Mouse (Mus musculus): ENCODE results near the gene Pnpla5. TPM values are rescaled to one million over a fixed set of nuclear protein-coding genes. Genes with fewer than 3 reads are reported as not detected.
"Not testable (repeated sequence)": the region's sequence is repeated elsewhere in the genome, so short reads cannot be mapped to it uniquely, and the experiment has no call there.

The Pnpla5 gene
- polyA plus RNA-seq, 1 experiment = not detected

DNA sequence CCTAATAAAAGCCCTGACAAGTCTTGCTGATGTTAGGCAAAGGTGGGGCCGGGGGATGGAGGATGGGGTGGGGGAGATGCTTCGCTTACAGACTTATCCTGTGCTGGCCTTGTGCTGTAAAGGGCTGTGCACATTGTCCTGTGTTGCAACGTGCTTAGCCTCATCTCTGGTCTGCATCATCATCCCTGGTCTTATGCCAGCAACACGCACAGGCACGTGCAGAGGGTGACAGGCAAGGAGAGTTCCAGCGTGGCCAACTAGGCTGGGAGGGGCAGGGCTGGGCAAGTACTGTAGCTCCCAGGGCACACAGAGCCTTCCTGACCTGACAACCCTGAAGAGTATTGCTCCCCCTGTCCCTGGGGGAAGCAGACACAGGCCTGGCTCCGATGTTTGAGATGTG, 1.9 kb downstream of the Pnpla5 start:
- Histone ChIP-seq H3K36me3 (replicated peaks; ENCODE audit: low read length) (no peaks in the 10 kb centered on the region), H3K27me3 (replicated peaks) (peaks cover 55% of the 10 kb centered on the region), H3K4me3 (replicated peaks) (peak overlapping the region; percentile 60), H3K9me3 (peaks cover 11% of the 10 kb centered on the region), H3K4me1 (peaks cover 5% of the 10 kb centered on the region)
- TF ChIP-seq GATA1 (IDR thresholded peaks at IDR 0.05; ENCODE audit: borderline replicate concordance, low read length) (no peak), FLI1 (IDR thresholded peaks at IDR 0.05; ENCODE audit: low read length) (no peak)

DNA sequence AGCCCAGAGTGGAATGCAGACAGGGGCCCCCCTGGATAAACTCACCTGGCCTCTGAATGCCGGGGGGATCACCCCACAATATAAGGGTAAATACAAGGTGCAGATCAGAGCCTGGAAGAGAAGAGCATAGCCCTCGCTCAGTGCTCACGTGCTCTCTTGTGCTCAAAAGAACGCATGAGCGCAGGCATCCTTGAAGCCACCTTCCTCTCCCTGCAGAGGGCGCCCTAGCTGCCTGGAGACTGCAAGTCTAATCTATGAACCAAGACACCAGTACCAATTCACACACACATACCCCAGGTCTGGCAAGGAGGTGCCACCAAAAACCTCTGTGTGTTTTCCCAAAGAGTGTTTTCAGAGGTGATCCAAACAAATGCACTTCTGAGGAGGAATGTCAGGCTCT, 2.4 kb downstream of the Pnpla5 start:
- no peaks in the 10 kb centered on the region for H3K36me3 ChIP-seq (replicated peaks; ENCODE audit: low read length)
- H3K27me3 ChIP-seq (replicated peaks) = peaks cover 55% of the 10 kb centered on the region
- H3K4me1 ChIP-seq = peaks cover 9% of the 10 kb centered on the region
- H3K9me3 ChIP-seq = peaks cover 11% of the 10 kb centered on the region
- H3K4me3 ChIP-seq (replicated peaks) = no peak overlapping the region
- TF ChIP-seq GATA1 (IDR thresholded peaks at IDR 0.05; ENCODE audit: borderline replicate concordance, low read length) = no peak
- TF ChIP-seq FLI1 (IDR thresholded peaks at IDR 0.05; ENCODE audit: low read length) = no peak

DNA sequence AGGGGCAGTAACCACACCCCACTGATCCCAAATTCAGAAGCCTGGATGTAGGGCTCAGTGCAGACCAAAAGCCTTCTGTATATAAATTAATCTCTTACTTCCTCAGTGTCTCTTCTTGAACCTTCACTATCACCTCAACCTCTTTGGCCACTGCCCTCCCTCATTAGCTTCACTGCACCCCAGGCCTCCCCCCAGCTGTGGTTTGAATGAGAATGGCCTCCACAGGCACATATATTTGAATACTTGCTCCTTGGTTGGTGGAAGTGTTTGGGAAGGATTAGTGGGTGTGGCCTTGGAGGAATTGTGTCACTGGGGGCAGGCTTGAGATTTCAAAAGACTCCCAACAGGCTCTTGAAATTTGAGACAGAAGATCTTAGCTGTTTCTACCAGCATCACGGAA, 6.5 kb downstream of the Pnpla5 start:
- no peak overlapping the region for H3K4me3 ChIP-seq (replicated peaks)
- H3K4me1 ChIP-seq = peaks cover 7% of the 10 kb centered on the region
- TF ChIP-seq GATA1 (IDR thresholded peaks at IDR 0.05; ENCODE audit: borderline replicate concordance, low read length) = no peak
- no peak for TF ChIP-seq FLI1 (IDR thresholded peaks at IDR 0.05; ENCODE audit: low read length)
- peaks cover 11% of the 10 kb centered on the region for H3K9me3 ChIP-seq
- H3K27me3 ChIP-seq (replicated peaks) = peaks cover 56% of the 10 kb centered on the region
- H3K36me3 ChIP-seq (replicated peaks; ENCODE audit: low read length) = no peaks in the 10 kb centered on the region

DNA sequence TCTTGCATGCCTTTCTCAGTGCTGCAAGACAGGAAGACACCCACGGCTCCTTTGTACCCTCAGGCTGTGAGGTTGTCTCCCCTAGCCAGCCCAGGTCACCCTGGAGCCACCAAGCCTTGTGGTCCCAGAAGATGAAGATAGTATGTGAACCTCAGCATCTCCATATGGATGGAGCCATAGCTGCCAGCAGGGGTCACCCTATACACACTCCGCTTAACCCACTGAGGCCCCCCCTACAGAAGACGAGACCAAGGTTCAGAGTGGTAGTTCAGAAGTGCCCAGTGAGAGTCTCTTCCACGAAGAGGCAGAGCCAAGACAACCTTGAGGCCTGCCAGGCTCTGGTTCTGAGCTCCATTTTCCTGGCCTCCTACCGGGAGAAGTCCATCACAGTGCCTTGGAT, 7.2 kb downstream of the Pnpla5 start:
- Histone ChIP-seq H3K9me3 (peaks cover 11% of the 10 kb centered on the region), H3K4me1 (peaks cover 7% of the 10 kb centered on the region), H3K27me3 (replicated peaks) (peaks cover 55% of the 10 kb centered on the region), H3K4me3 (replicated peaks) (no peak overlapping the region), H3K36me3 (replicated peaks; ENCODE audit: low read length) (no peaks in the 10 kb centered on the region)
- TF ChIP-seq FLI1 (IDR thresholded peaks at IDR 0.05; ENCODE audit: low read length) (no peak), GATA1 (IDR thresholded peaks at IDR 0.05; ENCODE audit: borderline replicate concordance, low read length) (no peak)

DNA sequence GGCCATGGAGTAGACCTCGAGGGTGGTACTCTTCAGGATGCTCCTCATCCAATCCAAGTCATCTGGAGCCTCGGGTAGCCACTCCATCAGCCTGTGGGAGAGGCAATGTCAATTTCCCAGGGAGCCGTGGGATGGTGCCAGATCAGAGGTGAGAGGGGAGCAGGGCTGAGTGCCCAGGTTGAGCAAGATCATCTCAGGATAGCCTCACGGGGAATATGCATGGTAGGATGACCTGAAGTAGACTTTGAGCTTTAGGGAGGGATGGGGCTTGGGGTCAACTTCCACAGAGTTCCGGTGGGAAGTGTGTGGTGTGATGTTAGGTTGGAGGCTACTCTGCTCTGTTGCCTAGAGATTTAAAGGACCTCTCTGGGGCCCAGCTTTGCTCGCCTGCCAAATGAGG, 9.1 kb downstream of the Pnpla5 start:
- TF ChIP-seq FLI1 (IDR thresholded peaks at IDR 0.05; ENCODE audit: low read length) = no peak
- no peak for TF ChIP-seq GATA1 (IDR thresholded peaks at IDR 0.05; ENCODE audit: borderline replicate concordance, low read length)
- no peak overlapping the region for H3K4me3 ChIP-seq (replicated peaks)
- peaks cover 7% of the 10 kb centered on the region for H3K4me1 ChIP-seq
- peaks cover 11% of the 10 kb centered on the region for H3K9me3 ChIP-seq
- H3K27me3 ChIP-seq (replicated peaks) = peaks cover 45% of the 10 kb centered on the region
- no peaks in the 10 kb centered on the region for H3K36me3 ChIP-seq (replicated peaks; ENCODE audit: low read length)

DNA sequence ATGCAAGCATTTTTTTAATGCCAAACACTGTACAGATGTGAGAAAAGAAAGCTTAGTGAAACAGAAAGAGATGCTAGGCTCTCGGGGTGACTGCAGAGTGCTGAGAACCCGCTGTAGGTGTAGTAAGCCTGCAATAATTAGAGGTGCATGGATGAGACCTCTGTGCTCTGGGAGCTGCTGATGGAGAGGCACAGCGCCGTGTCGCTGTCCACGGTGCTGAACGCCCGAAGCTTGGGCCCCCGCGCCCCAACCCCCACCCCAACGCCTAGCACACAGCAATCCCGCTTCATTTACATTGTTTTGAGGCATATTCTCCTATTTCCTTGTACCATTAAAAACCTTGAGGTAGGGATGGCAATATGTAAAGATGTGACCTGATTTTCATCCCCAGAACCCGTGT, 14.1 kb downstream of the Pnpla5 start:
- H3K9me3 ChIP-seq = peaks cover 3% of the 10 kb centered on the region; the same call in 1 of the 2 replicates
- no peak for TF ChIP-seq FLI1 (IDR thresholded peaks at IDR 0.05; ENCODE audit: low read length)
- TF ChIP-seq GATA1 (IDR thresholded peaks at IDR 0.05; ENCODE audit: borderline replicate concordance, low read length) = no peak
- peaks cover 8% of the 10 kb centered on the region for H3K4me1 ChIP-seq
- no peak overlapping the region for H3K4me3 ChIP-seq (replicated peaks)
- no peaks in the 10 kb centered on the region for H3K36me3 ChIP-seq (replicated peaks; ENCODE audit: low read length)
- peaks cover 64% of the 10 kb centered on the region for H3K27me3 ChIP-seq (replicated peaks)

DNA sequence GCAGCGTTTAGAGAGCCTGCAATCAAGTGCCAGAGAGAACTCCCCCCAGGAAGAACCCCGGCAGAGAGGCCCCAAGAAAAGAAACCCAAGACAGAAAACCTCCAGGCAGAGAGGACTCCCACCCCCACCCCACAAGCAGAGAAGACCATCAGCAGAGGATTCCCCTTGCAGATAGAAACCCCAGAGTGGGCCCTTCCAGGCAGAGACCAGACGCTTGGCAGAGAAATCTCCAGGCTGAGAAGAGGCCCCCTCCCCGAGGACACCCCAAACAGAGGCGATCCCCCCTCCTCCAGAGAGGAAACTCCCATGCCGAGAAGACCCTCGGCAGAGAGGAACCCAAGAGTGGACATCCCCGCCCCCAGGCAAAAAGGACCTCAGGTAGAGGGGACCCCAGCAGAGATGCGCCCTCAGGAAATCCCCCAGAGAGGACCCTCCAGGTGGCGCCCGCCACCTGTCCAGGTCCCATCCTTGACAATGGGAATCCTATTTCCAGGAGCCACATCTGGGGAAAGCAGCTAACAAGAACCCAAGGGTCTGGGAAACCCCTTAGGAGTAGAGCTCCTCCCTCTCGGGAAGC, 17.0 kb downstream of the Pnpla5 start:
- Histone ChIP-seq H3K27me3 (replicated peaks) (peaks cover 63% of the 10 kb centered on the region), H3K4me1 (peaks cover 8% of the 10 kb centered on the region), H3K4me3 (replicated peaks) (no peak overlapping the region), H3K36me3 (replicated peaks; ENCODE audit: low read length) (no peaks in the 10 kb centered on the region), H3K9me3 (peaks cover 3% of the 10 kb centered on the region; the same call in 1 of the 2 replicates)
- no peak for TF ChIP-seq GATA1 (IDR thresholded peaks at IDR 0.05; ENCODE audit: borderline replicate concordance, low read length)
- TF ChIP-seq FLI1 (IDR thresholded peaks at IDR 0.05; ENCODE audit: low read length) = no peak

DNA sequence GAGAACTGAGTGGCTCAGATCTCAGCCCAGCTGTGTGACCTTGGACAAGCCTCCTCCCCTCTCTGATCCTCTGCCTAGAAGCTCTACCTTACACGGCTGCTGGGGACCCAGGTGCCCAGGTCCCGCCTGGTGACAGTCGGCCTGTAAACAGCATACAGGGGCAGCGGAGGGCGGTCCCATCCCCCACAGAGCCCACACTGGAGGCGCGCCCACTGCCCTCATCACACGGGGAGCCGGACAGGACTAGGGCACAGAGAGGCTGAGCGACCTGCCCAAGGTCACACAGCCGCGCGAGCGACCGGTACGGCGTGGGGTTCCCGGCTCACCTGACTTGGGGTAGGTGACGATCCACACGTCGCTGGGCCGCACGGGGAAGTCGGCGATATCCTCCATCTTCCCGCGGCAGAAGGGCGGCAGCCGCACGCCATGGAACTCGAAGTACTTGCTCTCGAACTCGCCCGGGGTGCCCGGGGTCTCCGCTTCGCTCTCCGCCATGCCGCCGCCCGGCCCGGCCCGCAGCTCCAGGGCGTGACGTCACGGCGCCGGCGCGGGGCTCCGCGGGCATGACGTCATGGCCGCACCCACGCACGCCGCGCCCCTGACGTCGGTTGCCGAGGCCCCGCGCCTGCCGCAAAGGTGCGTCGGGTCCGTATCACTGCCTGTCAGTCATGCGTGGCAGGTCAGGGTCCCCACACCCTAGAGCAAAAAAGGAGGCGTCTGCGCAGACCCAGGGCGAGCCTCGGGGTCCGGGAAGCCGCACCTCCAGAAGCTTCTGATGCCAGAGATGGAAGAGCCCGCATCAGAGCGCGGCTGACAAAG, 17.7 kb downstream of the Pnpla5 start, which contains the start of gene Sult4a1:
Gene Sult4a1, minus strand, starts transcription at position 650 of the 819 bp plus-strand sequence.
- peaks cover 8% of the 10 kb centered on the region for H3K4me1 ChIP-seq
- H3K4me3 ChIP-seq (replicated peaks) = peak within 1 kb of the TSS; percentile 86
- H3K36me3 ChIP-seq (replicated peaks; ENCODE audit: low read length) = no peaks in the 10 kb centered on the region
- peaks cover 66% of the 10 kb centered on the region for H3K27me3 ChIP-seq (replicated peaks)
- peaks cover 3% of the 10 kb centered on the region; the same call in 1 of the 2 replicates for H3K9me3 ChIP-seq
- TF ChIP-seq GATA1 (IDR thresholded peaks at IDR 0.05; ENCODE audit: borderline replicate concordance, low read length) (no peak), FLI1 (IDR thresholded peaks at IDR 0.05; ENCODE audit: low read length) (no peak)

DNA sequence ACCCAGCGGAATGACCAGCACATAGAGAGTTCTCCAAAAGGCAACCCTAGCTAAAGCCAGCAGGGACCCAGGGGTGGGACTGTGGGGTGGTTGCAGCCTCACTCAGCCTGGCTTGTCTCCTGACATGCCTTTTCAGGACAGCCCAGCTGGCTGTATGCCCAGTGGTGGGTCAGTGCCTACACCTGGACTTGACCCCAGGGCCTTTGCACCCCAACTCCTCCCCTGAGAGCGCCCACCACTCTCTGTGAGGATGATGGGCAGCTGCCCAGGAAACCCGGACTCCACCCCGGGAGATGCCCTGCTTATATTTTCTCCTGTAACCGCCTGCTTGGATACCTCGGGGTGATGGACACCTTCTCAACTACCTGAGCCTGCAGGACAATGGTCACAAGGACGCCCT, 18.3 kb downstream of the Pnpla5 start:
- H3K27me3 ChIP-seq (replicated peaks) = peaks cover 69% of the 10 kb centered on the region
- no peak overlapping the region for H3K4me3 ChIP-seq (replicated peaks)
- H3K4me1 ChIP-seq = peaks cover 8% of the 10 kb centered on the region
- H3K36me3 ChIP-seq (replicated peaks; ENCODE audit: low read length) = no peaks in the 10 kb centered on the region
- peaks cover 3% of the 10 kb centered on the region; the same call in 1 of the 2 replicates for H3K9me3 ChIP-seq
- TF ChIP-seq FLI1 (IDR thresholded peaks at IDR 0.05; ENCODE audit: low read length) (no peak), GATA1 (IDR thresholded peaks at IDR 0.05; ENCODE audit: borderline replicate concordance, low read length) (no peak)

DNA sequence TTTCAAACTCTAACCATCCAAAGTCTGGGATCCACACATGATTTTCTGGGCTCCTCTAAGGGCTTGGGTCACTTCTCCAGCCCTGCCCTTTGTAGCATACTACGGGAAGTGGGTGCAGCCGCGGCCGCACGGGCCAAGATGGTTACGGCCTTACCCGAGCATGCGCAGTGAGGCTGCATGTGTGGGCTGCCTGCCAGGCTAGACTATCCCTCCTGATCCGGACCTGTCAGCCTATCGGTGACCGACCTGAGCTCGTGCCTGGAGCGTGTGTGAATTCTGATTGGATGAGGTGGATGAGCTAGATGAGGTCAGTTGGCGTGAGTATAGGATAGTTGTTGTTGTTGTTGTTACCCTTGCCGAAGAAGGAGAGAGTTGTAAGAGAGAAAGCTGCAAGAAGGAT, 25.4 kb downstream of the Pnpla5 start:
- peaks cover 51% of the 10 kb centered on the region for H3K27me3 ChIP-seq (replicated peaks)
- not testable (repeated sequence) for H3K4me3 ChIP-seq (replicated peaks); H3K4me1 ChIP-seq; H3K36me3 ChIP-seq (replicated peaks; ENCODE audit: low read length); H3K9me3 ChIP-seq
